Mouse (Mus musculus) lung, adult 2 months (tissue): ENCODE measurements around the gene Dmac2. TPM values are rescaled to one million over a fixed set of nuclear protein-coding genes. Genes with fewer than 3 reads are reported as not detected.
A peak's percentile ranks its signal among the peaks of the same experiment; 100 is the strongest.

Experiments
- DNase-seq: peaks from one replicate; pipeline ENCODE4 v3.0.0; 2022
- H3K4me1 ChIP-seq: fragments of 200-500 bp; 2 replicates; pipeline ENCODE4 v1.6.1; 2011; ENCODE audit warnings: low read length; ENCODE audit not compliant: control insufficient read depth, insufficient read depth
- H3K4me3 ChIP-seq: fragments of 200-500 bp; replicated peaks from 2 replicates; pipeline ENCODE3; 2011; ENCODE audit warnings: low read depth, mild to moderate bottlenecking, control low read depth, low read length; ENCODE audit errors: extremely low read depth
- CTCF ChIP-seq: fragments of 200-500 bp; IDR thresholded peaks from 2 replicates; pipeline ENCODE4 v1.5.1; 2011; ENCODE audit warnings: mild to moderate bottlenecking, low read length, control low read depth; ENCODE audit not compliant: insufficient read depth
- POLR2A ChIP-seq: fragments of 200-500 bp; IDR thresholded peaks from 2 replicates; pipeline ENCODE4 v1.6.1; 2011; ENCODE audit warnings: low read depth, mild to moderate bottlenecking, control low read depth, low read length, borderline replicate concordance; ENCODE audit errors: extremely low read depth
- WGBS: fragments of 180-500 bp; shearing (Covaris S2); methylation state at CpG from one replicate; pipeline ENCODE4 v1.1.7; 2018; 5-methylcytosine and 5-hydroxymethylcytosine counted together
- polyA plus RNA-seq: library from polyadenylated mRNA; depleted of rRNA; stranded (reverse); fragments of >200 nt; gene quantifications from 2 replicates; pipeline ENCODE4 v1.2.3, GENCODE M21; 2012

Dmac2 gene
- polyA plus RNA-seq, 1 experiment = 40.9 TPM

DNA sequence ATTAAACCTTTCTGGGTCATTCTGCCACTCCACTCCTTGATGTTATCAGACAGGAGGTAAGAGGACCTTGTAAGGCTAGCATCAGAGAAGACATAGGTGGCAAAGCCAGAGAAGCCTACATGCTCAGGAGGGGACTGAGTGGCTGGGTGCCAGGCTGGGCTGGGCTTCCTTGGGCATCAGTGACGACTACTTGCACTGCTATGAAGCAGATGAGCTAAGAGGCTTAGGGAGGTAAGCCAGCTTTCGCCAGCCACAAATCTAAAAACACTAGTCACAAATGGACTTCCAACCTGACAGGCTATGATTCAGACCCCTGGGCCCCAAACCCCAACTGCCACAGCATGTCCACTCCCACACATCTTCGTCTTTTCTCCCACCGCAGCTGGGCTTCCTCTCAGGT lies 25.4 kb downstream of the Dmac2 start:
- 67% methylated on average over 4 of the region's 4 CpGs for WGBS
- no peak for DNase-seq
- TF ChIP-seq POLR2A (no peak), CTCF (no peak)

DNA sequence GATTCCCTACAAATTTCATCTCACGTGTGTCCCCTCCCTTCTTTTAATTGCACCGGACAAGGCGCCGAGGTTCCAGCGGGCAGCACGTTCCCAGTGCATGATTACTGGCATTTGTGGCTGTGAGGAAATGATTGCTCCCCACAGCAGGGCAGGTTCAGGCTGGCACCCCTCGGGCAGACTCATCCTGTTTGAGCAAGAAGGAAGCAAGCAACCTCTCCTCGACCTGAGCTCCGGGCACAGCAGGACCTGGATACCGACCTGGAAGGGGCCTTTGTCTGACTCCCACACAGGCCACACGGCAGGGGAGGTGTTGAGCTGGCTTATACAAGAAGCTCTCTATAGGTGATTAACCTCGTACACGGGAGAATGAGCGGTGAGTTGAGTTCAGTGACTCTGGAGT lies 25.9 kb downstream of the Dmac2 start:
- Histone ChIP-seq H3K4me1 (no peaks in the 10 kb centered on the region; the same call in 1 of the 2 replicates), H3K4me3 (no peak overlapping the region)
- DNase-seq = no peak
- 62% methylated on average over 14 of the region's 14 CpGs for WGBS
- TF ChIP-seq POLR2A (no peak), CTCF (no peak)

More for the DNA sequence above, 25.4 kb downstream of the Dmac2 start:
- Histone ChIP-seq H3K4me1 (no peaks in the 10 kb centered on the region; the same call in 1 of the 2 replicates), H3K4me3 (no peak overlapping the region)

DNA sequence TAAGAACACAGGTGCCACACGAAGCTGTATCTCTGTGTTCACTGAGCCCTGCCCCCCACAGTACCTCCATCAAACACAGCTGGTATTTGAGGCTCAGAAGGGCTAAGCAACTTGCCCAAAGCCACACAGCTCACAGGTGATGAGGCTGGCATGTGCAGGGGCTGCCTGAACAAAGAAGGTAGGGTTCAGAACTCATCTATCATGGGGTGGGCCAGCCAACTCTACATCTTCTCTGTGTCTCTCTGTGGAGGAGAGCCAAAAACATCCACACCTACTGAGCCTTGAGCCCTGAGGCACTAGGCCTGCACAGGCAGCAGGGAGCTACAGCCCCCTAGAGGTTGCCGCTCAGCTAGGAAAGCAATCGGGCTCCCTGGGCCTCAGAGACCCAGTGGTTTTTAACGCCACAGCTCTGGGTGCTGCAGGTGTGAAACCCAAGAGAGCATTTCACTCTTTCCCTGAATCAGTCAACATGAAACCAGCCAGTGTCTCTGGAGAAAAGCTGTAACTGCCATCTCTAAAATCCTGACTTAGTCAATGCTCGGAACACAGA lies 28.4 kb downstream of the Dmac2 start:
- no peak for TF ChIP-seq POLR2A
- peak; percentile 27 for TF ChIP-seq CTCF
- WGBS = 60% methylated on average over 5 of the region's 5 CpGs
- H3K4me3 ChIP-seq = no peak overlapping the region
- no peaks in the 10 kb centered on the region; the same call in 1 of the 2 replicates for H3K4me1 ChIP-seq
- no peak for DNase-seq

DNA sequence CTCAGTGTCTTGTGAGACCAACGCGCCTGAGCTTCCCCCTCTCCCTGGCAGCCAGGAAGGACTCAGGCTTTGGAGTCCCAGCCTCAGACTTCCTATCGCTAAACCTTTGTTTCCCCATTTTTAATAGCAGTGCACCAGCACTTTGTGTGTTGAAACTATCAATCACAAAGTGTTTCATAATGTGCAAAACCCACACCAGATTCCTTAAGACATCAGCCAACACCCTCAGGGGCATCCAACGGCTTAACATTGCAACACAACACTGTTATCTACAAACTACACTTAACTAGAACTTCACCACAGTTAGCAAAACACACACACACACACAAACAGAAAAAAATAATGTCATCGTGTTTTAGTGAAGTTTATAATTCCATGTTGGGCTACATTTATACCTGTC lies 30.6 kb downstream of the Dmac2 start:
- H3K4me1 ChIP-seq = no peaks in the 10 kb centered on the region; the same call in 1 of the 2 replicates
- DNase-seq = no peak
- WGBS = 36% methylated on average over 5 of the region's 5 CpGs
- H3K4me3 ChIP-seq = no peak overlapping the region
- TF ChIP-seq POLR2A (no peak), CTCF (no peak)

DNA sequence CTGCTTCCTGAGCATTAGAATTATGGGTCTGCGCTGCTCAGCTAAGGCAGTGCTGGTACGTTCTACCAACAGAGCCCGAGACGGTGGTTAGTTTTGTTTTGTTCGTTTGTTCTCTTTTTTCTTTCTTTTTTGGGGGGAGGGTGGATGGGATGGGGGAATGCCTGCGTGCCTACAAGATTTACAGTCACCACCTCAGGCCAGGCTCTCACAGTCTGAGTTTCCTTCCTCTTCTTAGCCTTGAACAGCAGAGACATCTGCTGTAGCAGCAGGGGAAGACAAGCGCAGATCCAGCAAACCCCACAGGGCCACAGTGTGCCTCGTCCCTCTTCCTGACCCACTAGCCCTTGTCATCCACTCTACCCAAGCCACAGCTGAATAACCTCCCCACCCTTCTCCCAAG lies 32.1 kb downstream of the Dmac2 start:
- H3K4me3 ChIP-seq = no peak overlapping the region
- H3K4me1 ChIP-seq = no peaks in the 10 kb centered on the region; the same call in 1 of the 2 replicates
- WGBS = 79% methylated on average over 8 of the region's 8 CpGs

DNA sequence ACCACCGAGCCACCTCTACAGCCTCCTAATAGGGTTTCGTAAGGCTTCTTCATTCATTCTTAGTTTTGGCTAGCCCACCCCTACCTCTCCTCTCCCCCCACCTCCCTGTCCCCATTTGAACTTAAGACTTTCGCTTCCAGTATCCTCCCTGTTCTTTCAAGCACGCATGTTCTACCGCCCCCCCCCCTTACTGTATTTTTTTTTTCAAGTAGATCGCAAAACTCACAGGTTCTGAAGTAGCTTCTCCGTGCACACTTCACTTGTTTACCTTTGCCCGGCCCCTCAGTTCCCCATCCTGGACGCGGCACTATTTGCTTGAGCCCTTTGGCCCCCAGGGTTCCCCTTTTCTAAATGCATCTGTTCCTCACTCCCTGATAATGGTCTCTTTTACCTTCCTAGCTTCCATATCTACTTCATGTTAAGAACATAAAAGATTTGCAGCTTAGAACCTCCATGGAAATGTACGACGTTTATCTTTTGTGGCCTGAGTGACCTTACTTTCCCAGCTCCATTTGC lies 33.1 kb downstream of the Dmac2 start:
- Histone ChIP-seq H3K4me1 (no peaks in the 10 kb centered on the region; the same call in 1 of the 2 replicates), H3K4me3 (no peak overlapping the region)
- no peak for DNase-seq
- TF ChIP-seq CTCF = no peak
- WGBS = 57% methylated on average over 12 of the region's 12 CpGs

More for the DNA sequence above, 32.1 kb downstream of the Dmac2 start:
- TF ChIP-seq CTCF (peak; percentile 37), POLR2A (no peak)
- DNase-seq = no peak

DNA sequence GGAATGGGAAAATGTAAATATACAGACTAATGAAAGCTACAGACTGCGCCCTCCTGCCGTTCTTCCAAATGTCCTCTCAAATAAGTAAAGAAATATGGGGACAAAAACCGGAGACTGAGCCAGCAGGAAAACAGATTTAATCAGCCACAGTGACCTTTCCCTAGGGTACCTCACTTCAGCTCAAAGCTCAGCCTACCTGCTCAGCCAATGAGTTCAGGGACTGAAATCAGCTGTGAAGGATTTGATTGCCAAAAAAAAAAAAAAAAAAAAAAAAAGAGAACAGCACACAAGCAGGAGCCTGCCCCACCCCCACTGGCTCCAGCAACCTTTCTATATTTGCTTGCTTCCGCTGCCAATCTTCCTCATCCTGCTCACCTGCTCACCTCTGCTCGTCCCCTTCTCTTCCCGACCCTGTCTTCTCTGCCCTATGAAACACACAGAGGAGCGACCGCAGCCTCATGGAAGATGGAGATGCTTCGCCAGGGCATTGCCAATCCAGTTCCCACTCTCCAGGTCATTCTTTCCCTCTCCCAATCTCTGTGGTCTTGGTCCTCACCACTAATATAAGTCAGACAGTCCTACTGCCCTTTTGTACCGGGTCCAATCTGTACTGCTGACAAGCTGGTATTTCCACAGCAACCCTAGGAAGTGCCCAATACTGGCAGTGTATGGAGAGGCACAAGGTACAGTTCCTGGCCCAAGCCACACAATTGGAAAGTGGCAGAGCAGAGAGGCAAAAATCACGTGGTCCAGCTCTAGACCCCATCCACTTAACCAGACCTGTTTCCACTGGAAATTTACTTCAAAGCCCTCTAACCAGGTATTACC lies 36.6 kb downstream of the Dmac2 start:
- no peak for TF ChIP-seq CTCF
- TF ChIP-seq POLR2A = no peak
- WGBS = 71% methylated on average over 11 of the region's 11 CpGs
- Histone ChIP-seq H3K4me3 (no peak overlapping the region), H3K4me1 (peaks cover 5% of the 10 kb centered on the region)
- no peak for DNase-seq

DNA sequence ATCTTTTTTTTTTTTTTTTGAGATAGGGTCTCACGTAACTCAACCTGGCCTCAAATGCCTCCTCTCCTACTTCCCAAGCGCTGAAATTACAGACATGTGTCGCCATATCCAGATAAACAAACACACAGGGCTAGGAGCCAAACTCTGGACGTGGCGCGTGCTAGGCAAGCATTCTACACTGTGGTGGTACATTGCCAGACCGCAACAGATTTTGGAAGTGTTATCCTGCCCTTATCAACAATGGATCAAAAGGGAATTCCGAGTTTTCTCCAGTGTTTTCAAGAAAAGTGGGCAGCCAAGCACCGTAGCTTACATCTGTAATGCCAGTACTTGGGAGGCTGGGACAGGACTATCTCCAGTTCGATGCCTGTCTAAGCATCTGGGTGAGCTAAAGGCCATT lies 38.6 kb downstream of the Dmac2 start:
- Histone ChIP-seq H3K4me1 (peaks cover 5% of the 10 kb centered on the region), H3K4me3 (peak overlapping the region; percentile 97)
- 18% methylated on average over 10 of the region's 10 CpGs for WGBS
- no peak for DNase-seq
- no peak for TF ChIP-seq CTCF
- TF ChIP-seq POLR2A = no peak

DNA sequence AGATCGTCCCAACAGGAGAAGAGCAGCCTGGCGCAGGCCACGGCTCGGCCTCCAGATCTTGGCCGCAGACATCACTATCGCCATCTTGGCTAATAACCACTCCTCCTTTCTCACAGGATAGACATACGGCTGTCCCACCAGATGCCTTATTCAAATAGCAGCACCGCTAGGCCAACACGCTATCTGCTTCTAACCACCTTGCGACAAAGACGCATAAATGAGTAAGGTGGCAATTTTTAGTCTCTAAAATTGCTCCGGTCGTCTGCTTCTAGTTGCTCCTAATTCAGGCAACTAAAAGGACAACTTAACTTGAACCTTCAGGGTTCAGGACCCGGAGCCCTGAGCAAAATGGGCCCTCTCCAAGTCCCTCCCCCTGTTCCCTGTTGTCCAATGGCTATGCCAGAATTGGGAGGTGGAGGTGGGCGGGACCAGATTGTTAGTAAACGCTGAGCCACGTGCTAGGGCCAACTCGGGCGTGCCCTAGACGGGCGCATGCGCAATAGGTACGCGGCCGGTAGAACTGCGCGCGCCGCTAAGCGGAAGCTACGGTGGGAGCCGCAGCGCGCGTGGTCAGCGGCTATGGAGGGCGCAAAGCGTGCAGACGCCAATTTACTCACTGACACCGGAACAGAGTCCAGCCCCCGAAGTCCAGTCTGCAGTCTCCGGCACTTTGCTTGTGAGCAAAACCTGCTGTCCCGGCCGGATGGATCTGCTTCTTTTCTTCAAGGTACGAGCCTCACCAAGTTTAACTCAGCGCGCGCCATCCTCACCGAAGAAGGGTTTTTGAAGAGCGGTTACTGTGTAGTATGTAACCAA lies 39.7 kb downstream of the Dmac2 start, which contains the start of the genes Bckdha and Exosc5:
Gene Bckdha (minus strand): TSS at position 325 of the 816 bp plus-strand sequence.
Gene Exosc5 (plus strand): TSS at position 508 of the 816 bp plus-strand sequence.
- Histone ChIP-seq H3K4me1 (peaks cover 5% of the 10 kb centered on the region), H3K4me3 (peak within 1 kb of the TSS; percentile 97)
- WGBS = under 1% methylated on average over 50 of the region's 50 CpGs
- peak; percentile 92; the same call in 1 of the 2 replicates for TF ChIP-seq POLR2A
- no peak for TF ChIP-seq CTCF
- peak; percentile 98 for DNase-seq

DNA sequence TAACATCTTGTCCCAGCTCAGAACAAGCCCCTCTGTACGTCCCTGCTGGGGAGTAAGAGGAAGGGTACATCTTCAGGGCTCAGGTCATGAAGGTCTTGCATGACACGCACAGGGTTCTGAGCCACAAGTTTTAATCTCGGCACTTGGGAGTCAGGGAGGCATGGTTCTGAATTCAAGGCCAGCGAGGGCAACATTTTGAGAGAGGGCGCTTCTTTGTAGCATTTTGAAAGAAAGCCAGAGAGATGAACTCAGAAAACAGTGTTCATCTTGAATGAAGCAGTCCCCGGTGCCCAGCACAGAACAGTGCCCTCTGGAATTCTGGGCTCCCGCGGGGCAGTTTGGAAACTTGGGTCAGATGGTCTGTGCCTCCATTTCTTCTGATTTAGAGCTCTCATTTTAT lies 47.2 kb downstream of the Dmac2 start:
- TF ChIP-seq POLR2A = no peak
- no peak for TF ChIP-seq CTCF
- 95% methylated on average over 8 of the region's 8 CpGs for WGBS
- DNase-seq = no peak
- no peaks in the 10 kb centered on the region for H3K4me1 ChIP-seq
- H3K4me3 ChIP-seq = no peak overlapping the region
